Comparison of ENCODE assay signal across 8 mouse cellular contexts in the genomic region with DNA sequence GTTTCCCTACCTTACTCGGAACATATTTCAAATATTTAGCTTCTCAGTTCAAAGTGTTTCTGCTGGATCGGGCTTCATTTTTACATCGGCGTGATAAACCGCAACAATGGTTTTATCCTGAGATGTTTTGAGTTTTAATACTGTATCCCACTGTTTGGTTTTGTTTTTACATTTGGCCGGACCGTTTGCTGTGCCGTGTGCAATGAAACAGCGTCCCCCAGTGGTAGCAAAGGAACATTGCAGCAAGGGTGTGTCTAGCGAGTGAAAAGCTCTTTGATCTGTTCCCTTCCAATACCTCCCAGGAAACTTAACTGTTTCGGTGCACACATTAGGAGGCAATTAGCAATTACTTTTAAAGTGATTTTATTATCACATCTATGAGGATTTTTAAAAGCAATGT.
DNase-seq lines count a peak whose midpoint lies in the region; ATAC-seq lines count a peak whose summit lies in the region.

No protein-coding gene starts in this region.

- no peaks in the 10 kb centered on the region for H3K9me3 ChIP-seq in kidney, embryonic 14.5 days (ENCODE audit: control insufficient read depth, low read length)
- H3K9me3 ChIP-seq in heart, embryonic 13.5 days, result no peaks in the 10 kb centered on the region
- no peaks in the 10 kb centered on the region for H3K9me3 ChIP-seq in limb, embryonic 15.5 days

- no peaks in the 10 kb centered on the region for H3K4me1 ChIP-seq in kidney, embryonic 14.5 days (ENCODE audit: control insufficient read depth, insufficient read depth, low read length)
- peaks cover 12% of the 10 kb centered on the region for H3K4me1 ChIP-seq in heart, embryonic 13.5 days
- peaks cover 13% of the 10 kb centered on the region; the same call in 1 of the 2 replicates for H3K4me1 ChIP-seq in limb, embryonic 15.5 days

- no peak overlapping the region for H3K4me3 ChIP-seq in kidney, embryonic 14.5 days (ENCODE audit: low read length)
- no peak overlapping the region for H3K4me3 ChIP-seq in heart, embryonic 13.5 days
- no peak overlapping the region for H3K4me3 ChIP-seq in limb, embryonic 15.5 days

- no peak overlapping the region for H3K9ac ChIP-seq in kidney, embryonic 14.5 days (ENCODE audit: low read depth, low read length)
- H3K9ac ChIP-seq in heart, embryonic 13.5 days, result no peak overlapping the region
- H3K9ac ChIP-seq in limb, embryonic 15.5 days, result no peak overlapping the region

- H3K36me3 ChIP-seq in kidney, embryonic 14.5 days (ENCODE audit: control insufficient read depth, insufficient read depth, low read length), result no peaks in the 10 kb centered on the region
- no peaks in the 10 kb centered on the region for H3K36me3 ChIP-seq in heart, embryonic 13.5 days
- no peaks in the 10 kb centered on the region for H3K36me3 ChIP-seq in limb, embryonic 15.5 days

- H3K4me2 ChIP-seq in kidney, embryonic 14.5 days (replicated peaks; ENCODE audit: low read depth, low read length), result no peak overlapping the region; the same call in 1 of the 2 replicates
- H3K4me2 ChIP-seq in heart, embryonic 13.5 days, result peak overlapping the region; percentile 42; the same call in 1 of the 2 replicates
- peak overlapping the region; percentile 12; the same call in 1 of the 2 replicates for H3K4me2 ChIP-seq in limb, embryonic 15.5 days

- no peak for DNase-seq in kidney, adult 18-20 months
- peak; percentile 35 for DNase-seq in ES-CJ7 (ENCODE audit: low read depth, low spot score)
- DNase-seq in cerebellum, postnatal 10 days, result peak; percentile 39 to 64
- no peak for DNase-seq in spleen, postnatal 10 days (ENCODE audit: low spot score in 2 of 2)
- no peak for DNase-seq in testis, postnatal 14 days (ENCODE audit: low spot score)

- peak; percentile 42; the same call in 1 of the 2 replicates for ATAC-seq in kidney, embryonic 14.5 days (ENCODE audit: low FRiP score, low TSS enrichment)
- ATAC-seq in heart, embryonic 13.5 days (ENCODE audit: extremely low read depth, insufficient number of reproducible peaks, low FRiP score, low TSS enrichment), result no peak
- ATAC-seq in limb, embryonic 15.5 days (ENCODE audit: insufficient number of reproducible peaks, low FRiP score, low TSS enrichment, low read depth), result 0 out of 2 replicates have a peak, but pooled peaks have one; percentile 15

- H3K27ac ChIP-seq in kidney, embryonic 14.5 days (ENCODE audit: low read depth, low read length), result no peak overlapping the region
- H3K27ac ChIP-seq in heart, embryonic 13.5 days (replicated peaks), result no peak overlapping the region
- peak overlapping the region; percentile 57 for H3K27ac ChIP-seq in limb, embryonic 15.5 days

- H3K27me3 ChIP-seq in kidney, embryonic 14.5 days (ENCODE audit: control insufficient read depth, insufficient read depth, low read length), result no peaks in the 10 kb centered on the region
- no peaks in the 10 kb centered on the region for H3K27me3 ChIP-seq in heart, embryonic 13.5 days (replicated peaks)
- H3K27me3 ChIP-seq in limb, embryonic 15.5 days, result no peaks in the 10 kb centered on the region

- WGBS in kidney, embryonic 14.5 days, result 41% methylated on average over 11 of the region's 11 CpGs
- WGBS in heart, embryonic 13.5 days, result 49% methylated on average over 11 of the region's 11 CpGs
- WGBS in limb, embryonic 15.5 days, result 28% methylated on average over 11 of the region's 11 CpGs

Comparison
In these comparisons a context has a peak if more than half of its experiments do, and no peak if none do; other contexts are left out.
1. DNase-seq: peak in ES-CJ7 (single experiment) and cerebellum, postnatal 10 days (2 of 2); none in kidney, adult 18-20 months (single experiment), spleen, postnatal 10 days (0 of 2) and testis, postnatal 14 days (single experiment).